Mouse (Mus musculus): ENCODE data around the gene Casp4. TPM values are rescaled to one million over a fixed set of nuclear protein-coding genes. Genes with fewer than 3 reads are reported as not detected.

The Casp4 gene
- 1.3 and 1.6 TPM in 2 replicates for polyA plus RNA-seq (2015; fragmentation: Nextera tagmentation; extraction: Ambion mirVana)

DNA sequence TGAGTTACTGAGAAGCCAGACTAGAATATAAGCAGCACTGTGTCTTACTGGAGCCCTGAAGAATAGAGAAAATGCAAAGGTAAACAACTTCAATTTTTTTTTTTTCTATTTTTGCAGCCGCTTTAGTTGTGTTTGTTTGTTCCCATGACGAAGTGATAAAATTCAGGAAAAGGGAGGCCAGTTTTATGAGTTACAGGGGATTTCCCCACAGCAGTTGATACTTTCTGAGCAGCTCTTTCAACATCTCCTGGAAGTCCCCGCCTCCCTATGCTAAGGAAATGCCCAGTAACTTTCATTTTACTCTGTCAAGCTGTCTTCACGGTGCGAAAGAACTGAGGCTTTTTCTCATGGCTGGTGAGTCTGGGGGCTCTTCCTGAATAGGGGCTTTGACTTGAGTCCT lies at the start of gene Casp4:
Casp4 (plus strand) TSS at position 268 of the 400 bp plus-strand sequence.

DNA sequence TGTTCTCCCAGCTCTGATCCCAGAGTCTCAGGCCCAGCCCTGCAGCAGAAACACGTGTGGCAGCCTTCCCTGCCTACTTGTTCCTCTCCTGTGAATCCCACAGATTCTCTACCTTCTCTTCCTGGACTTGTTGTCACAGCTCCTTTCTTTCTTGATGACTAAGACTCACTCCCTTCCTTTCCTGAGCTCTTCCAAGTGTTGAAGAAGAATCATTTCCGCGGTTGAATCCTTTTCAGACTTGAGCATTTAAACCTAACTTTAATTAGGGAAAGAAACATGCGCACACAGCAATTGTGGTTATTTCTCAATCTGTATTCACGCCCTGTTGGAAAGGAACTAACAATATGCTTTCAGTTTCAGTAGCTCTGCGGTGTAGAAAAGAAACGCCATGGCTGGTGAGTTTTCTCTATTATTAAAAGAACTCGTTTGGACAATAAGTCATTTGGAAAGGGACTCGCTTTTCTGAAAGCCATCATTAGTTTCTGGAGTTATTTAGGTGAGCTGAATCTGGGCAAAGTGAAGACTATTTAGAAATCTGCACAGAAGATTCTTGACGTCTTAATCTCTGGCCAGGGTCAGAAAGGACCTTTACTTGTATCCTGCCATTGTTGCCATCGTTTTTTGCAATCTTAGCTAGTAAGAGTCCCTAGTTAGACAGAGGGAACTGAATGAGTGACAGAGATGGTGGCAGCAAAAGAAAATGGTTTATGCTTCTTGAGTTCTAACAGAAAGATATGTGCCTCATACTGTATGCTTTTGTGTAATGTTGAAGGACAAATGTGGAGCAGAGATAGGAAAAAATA lies 10.1 kb upstream of the Casp4 start, which contains the start of gene Casp1:
Casp1 (plus strand) TSS at position 189 of the 803 bp plus-strand sequence.

GRCm38 (mm10) chr9:5345291-5345898 lies 36.8 kb downstream of the Casp4 start, which contains the start of gene Casp12:
Gene Casp12, plus strand, starts transcription at chr9:5345430.

Other genes starting within 250 kb of the Casp4 start
- gene Casp1, start 10.3 kb upstream of the Casp4 start, polyA plus RNA-seq (2015; fragmentation: Nextera tagmentation; extraction: Ambion mirVana): 2.8 and 2.9 TPM in 2 replicates
- 2.2 and 2.5 TPM in 2 replicates for gene Casp12, start 36.6 kb downstream of the Casp4 start, polyA plus RNA-seq (2015; fragmentation: Nextera tagmentation; extraction: Ambion mirVana)